Mouse (Mus musculus): Measurements from ENCODE around the gene Gtf2ird2. TPM values are rescaled to one million over a fixed set of nuclear protein-coding genes. Genes with fewer than 3 reads are reported as not detected.

Gtf2ird2 gene
- polyA plus RNA-seq, 1 experiment, result 3.5 TPM

- no peak overlapping the region for H3K27ac ChIP-seq (ENCODE audit: insufficient read depth, low read depth, low read length)
- peaks cover 78% of the 10 kb centered on the region for H3K36me3 ChIP-seq (ENCODE audit: control insufficient read depth, insufficient read depth, low read length)
- TF ChIP-seq POLR2A (IDR thresholded peaks at IDR 0.05; ENCODE audit: low read depth, low read length), result no peak
- no peak for TF ChIP-seq CTCF (IDR thresholded peaks at IDR 0.05; ENCODE audit: extremely low read depth, insufficient read length, insufficient replicate concordance, low read depth, low read length)
- WGBS, result 91% methylated on average over 8 of the region's 8 CpGs
- no peaks in the 10 kb centered on the region for H3K4me1 ChIP-seq (ENCODE audit: control insufficient read depth, insufficient read depth, insufficient read length, low read length)
- H3K27me3 ChIP-seq (ENCODE audit: control insufficient read depth, insufficient read depth, low read length), result no peaks in the 10 kb centered on the region
- H3K4me3 ChIP-seq (ENCODE audit: low read depth, low read length), result no peak overlapping the region
These were observed 65.4 kb downstream of the Gtf2ird2 start for GRCm38 (mm10) chr5:134249245-134249649.

GRCm38 (mm10) chr5:134250601-134251000, 66.8 kb downstream of the Gtf2ird2 start:
- H3K4me3 ChIP-seq (ENCODE audit: low read depth, low read length), result no peak overlapping the region
- TF ChIP-seq CTCF (IDR thresholded peaks at IDR 0.05; ENCODE audit: extremely low read depth, insufficient read length, insufficient replicate concordance, low read depth, low read length) (no peak), POLR2A (IDR thresholded peaks at IDR 0.05; ENCODE audit: low read depth, low read length) (no peak)
- peaks cover 76% of the 10 kb centered on the region for H3K36me3 ChIP-seq (ENCODE audit: control insufficient read depth, insufficient read depth, low read length)
- H3K4me1 ChIP-seq (ENCODE audit: control insufficient read depth, insufficient read depth, insufficient read length, low read length), result no peaks in the 10 kb centered on the region
- no peak overlapping the region for H3K27ac ChIP-seq (ENCODE audit: insufficient read depth, low read depth, low read length)
- no peaks in the 10 kb centered on the region for H3K27me3 ChIP-seq (ENCODE audit: control insufficient read depth, insufficient read depth, low read length)
- WGBS, result 91% methylated on average over 3 of the region's 3 CpGs

DNA sequence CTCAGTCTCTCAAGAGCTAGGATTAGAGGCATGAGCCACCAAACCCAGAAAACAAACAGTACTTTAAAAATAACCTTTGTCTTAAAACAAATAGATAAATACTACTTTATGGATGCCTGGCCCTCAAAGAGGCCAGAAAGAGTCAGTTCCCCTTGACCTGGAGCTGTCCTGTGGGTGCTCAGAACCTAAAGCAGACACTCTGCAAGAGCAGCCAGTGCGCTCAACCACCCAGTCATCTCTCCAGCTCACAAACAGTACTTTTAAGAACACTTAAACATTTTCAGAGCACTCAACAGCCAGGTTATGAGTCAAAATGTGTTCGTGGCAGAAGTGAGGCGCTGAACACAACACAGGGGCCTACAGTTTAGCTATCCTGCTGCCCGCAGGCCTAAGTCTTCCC, 67.3 kb downstream of the Gtf2ird2 start:
- Histone ChIP-seq H3K27ac (ENCODE audit: insufficient read depth, low read depth, low read length) (no peak overlapping the region), H3K27me3 (ENCODE audit: control insufficient read depth, insufficient read depth, low read length) (no peaks in the 10 kb centered on the region), H3K36me3 (ENCODE audit: control insufficient read depth, insufficient read depth, low read length) (peaks cover 76% of the 10 kb centered on the region), H3K4me3 (ENCODE audit: low read depth, low read length) (no peak overlapping the region), H3K4me1 (ENCODE audit: control insufficient read depth, insufficient read depth, insufficient read length, low read length) (no peaks in the 10 kb centered on the region)
- no peak for TF ChIP-seq POLR2A (IDR thresholded peaks at IDR 0.05; ENCODE audit: low read depth, low read length)
- no peak for TF ChIP-seq CTCF (IDR thresholded peaks at IDR 0.05; ENCODE audit: extremely low read depth, insufficient read length, insufficient replicate concordance, low read depth, low read length)
- WGBS, result 98% methylated on average over 4 of the region's 4 CpGs

GRCm38 (mm10) chr5:134253806-134254205, 70.0 kb downstream of the Gtf2ird2 start:
- Histone ChIP-seq H3K36me3 (ENCODE audit: control insufficient read depth, insufficient read depth, low read length) (peaks cover 65% of the 10 kb centered on the region), H3K4me3 (ENCODE audit: low read depth, low read length) (no peak overlapping the region), H3K27me3 (ENCODE audit: control insufficient read depth, insufficient read depth, low read length) (no peaks in the 10 kb centered on the region), H3K27ac (ENCODE audit: insufficient read depth, low read depth, low read length) (no peak overlapping the region), H3K4me1 (ENCODE audit: control insufficient read depth, insufficient read depth, insufficient read length, low read length) (no peaks in the 10 kb centered on the region)
- 69% methylated on average over 3 of the region's 3 CpGs for whole genome bisulfite sequencing
- TF ChIP-seq POLR2A (IDR thresholded peaks at IDR 0.05; ENCODE audit: low read depth, low read length) (no peak), CTCF (IDR thresholded peaks at IDR 0.05; ENCODE audit: extremely low read depth, insufficient read length, insufficient replicate concordance, low read depth, low read length) (peak; percentile 31; the same call in 1 of the 2 replicates)

DNA sequence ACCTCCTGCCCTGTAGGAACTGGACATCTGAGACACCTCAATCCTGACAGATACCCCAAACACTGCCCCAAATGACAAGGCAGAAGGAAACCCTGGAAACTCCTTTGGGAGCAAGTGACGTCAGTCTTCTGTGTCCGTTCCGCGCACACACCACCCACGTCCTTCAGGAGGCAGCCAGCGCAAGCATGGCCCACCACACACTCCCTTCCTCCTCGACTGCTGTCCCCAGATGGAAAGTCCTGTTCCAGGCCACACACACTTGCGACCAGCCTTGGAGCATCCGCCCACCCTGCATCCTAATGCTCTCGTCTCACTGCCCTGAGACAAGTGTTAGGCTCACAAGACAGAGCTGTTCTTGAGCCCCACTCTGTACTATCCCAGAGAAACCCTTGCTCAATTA, 71.5 kb downstream of the Gtf2ird2 start:
- H3K36me3 ChIP-seq (ENCODE audit: control insufficient read depth, insufficient read depth, low read length), result peaks cover 65% of the 10 kb centered on the region
- 91% methylated on average over 10 of the region's 10 CpGs for WGBS
- no peak for TF ChIP-seq CTCF (IDR thresholded peaks at IDR 0.05; ENCODE audit: extremely low read depth, insufficient read length, insufficient replicate concordance, low read depth, low read length)
- no peak for TF ChIP-seq POLR2A (IDR thresholded peaks at IDR 0.05; ENCODE audit: low read depth, low read length)

GRCm38 (mm10) chr5:134257349-134258031, 73.7 kb downstream of the Gtf2ird2 start:
- WGBS, result 88% methylated on average over 13 of the region's 13 CpGs
- TF ChIP-seq CTCF (IDR thresholded peaks at IDR 0.05; ENCODE audit: extremely low read depth, insufficient read length, insufficient replicate concordance, low read depth, low read length) (no peak), POLR2A (IDR thresholded peaks at IDR 0.05; ENCODE audit: low read depth, low read length) (no peak)
- H3K36me3 ChIP-seq (ENCODE audit: control insufficient read depth, insufficient read depth, low read length), result peaks cover 69% of the 10 kb centered on the region
- no peaks in the 10 kb centered on the region for H3K4me1 ChIP-seq (ENCODE audit: control insufficient read depth, insufficient read depth, insufficient read length, low read length)
- no peak overlapping the region for H3K4me3 ChIP-seq (ENCODE audit: low read depth, low read length)
- no peaks in the 10 kb centered on the region for H3K27me3 ChIP-seq (ENCODE audit: control insufficient read depth, insufficient read depth, low read length)
- no peak overlapping the region for H3K27ac ChIP-seq (ENCODE audit: insufficient read depth, low read depth, low read length)

More for the DNA sequence above, 71.5 kb downstream of the Gtf2ird2 start:
- no peak overlapping the region for H3K27ac ChIP-seq (ENCODE audit: insufficient read depth, low read depth, low read length)
- no peaks in the 10 kb centered on the region for H3K27me3 ChIP-seq (ENCODE audit: control insufficient read depth, insufficient read depth, low read length)
- no peaks in the 10 kb centered on the region for H3K4me1 ChIP-seq (ENCODE audit: control insufficient read depth, insufficient read depth, insufficient read length, low read length)
- H3K4me3 ChIP-seq (ENCODE audit: low read depth, low read length), result no peak overlapping the region

- WGBS, result 52% methylated on average over 4 of the region's 4 CpGs
- Histone ChIP-seq H3K27ac (ENCODE audit: insufficient read depth, low read depth, low read length) (no peak overlapping the region), H3K27me3 (ENCODE audit: control insufficient read depth, insufficient read depth, low read length) (no peaks in the 10 kb centered on the region), H3K36me3 (ENCODE audit: control insufficient read depth, insufficient read depth, low read length) (peaks cover 70% of the 10 kb centered on the region), H3K4me3 (ENCODE audit: low read depth, low read length) (no peak overlapping the region), H3K4me1 (ENCODE audit: control insufficient read depth, insufficient read depth, insufficient read length, low read length) (no peaks in the 10 kb centered on the region)
- TF ChIP-seq POLR2A (IDR thresholded peaks at IDR 0.05; ENCODE audit: low read depth, low read length), result no peak
- no peak for TF ChIP-seq CTCF (IDR thresholded peaks at IDR 0.05; ENCODE audit: extremely low read depth, insufficient read length, insufficient replicate concordance, low read depth, low read length)
These were observed 74.6 kb downstream of the Gtf2ird2 start for GRCm38 (mm10) chr5:134258395-134258794.
